27 mouse cellular contexts compared by ENCODE assay signal in the genomic region with DNA sequence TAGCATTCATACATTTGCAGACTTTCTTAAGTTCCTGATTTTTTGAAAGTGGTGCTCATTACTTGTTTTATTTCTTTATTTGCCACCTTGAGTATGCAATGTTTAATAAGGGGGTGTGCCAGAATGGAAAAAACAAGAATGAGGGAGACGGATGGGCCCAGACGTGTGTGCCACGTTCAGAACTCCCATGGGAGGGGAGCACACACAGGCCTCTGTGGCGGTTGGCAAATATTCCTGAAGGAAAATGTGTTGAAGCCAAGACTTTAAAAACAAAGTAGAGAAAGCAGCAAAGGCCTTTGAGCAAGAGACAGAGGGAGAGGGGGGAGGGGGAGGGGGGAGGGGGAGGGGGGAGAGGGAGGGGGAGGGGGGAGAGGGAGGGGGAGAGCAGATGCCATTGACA.
"Had no signal": no experiment of that assay in that cellular context is flagged by ENCODE, and none has a peak within 500 bp of the region (broad histone marks: within the 10 kb centered on the region; RNA-seq: fewer than 3 reads in every experiment).

No protein-coding gene starts in this region.

- ATAC-seq: liver, embryonic 12.5 days; midbrain, embryonic 13.5 days had no signal

- H3K9me3 ChIP-seq: limb, embryonic 10.5 days; liver, embryonic 15.5 days; lung, embryonic 15.5 days; neural tube, embryonic 12.5 days; neural tube, embryonic 15.5 days had no signal

- H3K27me3 ChIP-seq: limb, embryonic 13.5 days; liver, embryonic 12.5 days; liver, embryonic 15.5 days; lung, embryonic 15.5 days; megakaryocyte, embryonic 14.5 days; midbrain, embryonic 13.5 days; neural tube, embryonic 12.5 days; neural tube, embryonic 15.5 days had no signal

- H3K9ac ChIP-seq: limb, embryonic 13.5 days; liver, embryonic 12.5 days; liver, embryonic 15.5 days; lung, embryonic 15.5 days; midbrain, embryonic 13.5 days; neural tube, embryonic 12.5 days; neural tube, embryonic 15.5 days had no signal

- H3K4me2 ChIP-seq: limb, embryonic 13.5 days; liver, embryonic 12.5 days; liver, embryonic 15.5 days; lung, embryonic 15.5 days; midbrain, embryonic 13.5 days; neural tube, embryonic 12.5 days; neural tube, embryonic 15.5 days had no signal

- DNase-seq: kidney, adult 9 months; kidney, postnatal 25 days; layer of hippocampus, postnatal 36 days; liver; lung, adult 18-20 months; lung, postnatal 10 days; lung, postnatal 36 days; right cerebral cortex, adult 18-20 months; right cerebral cortex, postnatal 14 days; right cerebral cortex, postnatal 4 days; thymus, adult 2 months; thymus, postnatal 14 days; thymus, postnatal 4 days had no signal

- H3K36me3 ChIP-seq: limb, embryonic 10.5 days; limb, embryonic 13.5 days; liver, embryonic 12.5 days; liver, embryonic 15.5 days; midbrain, embryonic 13.5 days; neural tube, embryonic 12.5 days; neural tube, embryonic 15.5 days had no signal

- H3K4me3 ChIP-seq: layer of hippocampus, adult 2 months; left cerebral cortex, adult 2 months; limb, embryonic 10.5 days; limb, embryonic 13.5 days; liver, embryonic 12.5 days; liver, embryonic 15.5 days; lung, embryonic 15.5 days; megakaryocyte, embryonic 14.5 days; midbrain, embryonic 10.5 days; midbrain, embryonic 13.5 days; neural tube, embryonic 12.5 days; neural tube, embryonic 15.5 days had no signal

- H3K27ac ChIP-seq: kidney, postnatal 0 days; layer of hippocampus, adult 2 months; left cerebral cortex, adult 2 months; limb, embryonic 10.5 days; limb, embryonic 13.5 days; liver, embryonic 12.5 days; liver, embryonic 15.5 days; lung, embryonic 15.5 days; midbrain, embryonic 10.5 days; midbrain, embryonic 13.5 days; neural tube, embryonic 12.5 days; neural tube, embryonic 15.5 days; stomach, postnatal 0 days had no signal

- H3K4me1 ChIP-seq: limb, embryonic 10.5 days; limb, embryonic 13.5 days; liver, embryonic 12.5 days; liver, embryonic 15.5 days; lung, embryonic 15.5 days; megakaryocyte, embryonic 14.5 days; midbrain, embryonic 13.5 days; neural tube, embryonic 12.5 days; neural tube, embryonic 15.5 days had no signal
